Mouse (Mus musculus): ENCODE data around the gene Crebl2.

GRCm38 (mm10) chr6:134802641-134803043 lies 27.3 kb upstream of the Crebl2 start:
- TF ChIP-seq CTCF (IDR thresholded peaks at IDR 0.05; ENCODE audit: low read depth): no peak
- TF ChIP-seq EP300 (IDR thresholded peaks at IDR 0.05; ENCODE audit: low read depth): peak; percentile 39
